Mouse (Mus musculus) monocyte, adult 5-6 weeks (primary cell): ENCODE results near the gene Klhl23. TPM values are rescaled to one million over a fixed set of nuclear protein-coding genes. Genes with fewer than 3 reads are reported as not detected.
A peak's percentile ranks its signal among the peaks of the same experiment; 100 is the strongest.

Experiments
- ATAC-seq: fragments of 153-309, 156-312 bp; replicated peaks from 2 replicates; pipeline ENCODE4 v1.8.0; 2017; ENCODE audit warnings: mild to moderate bottlenecking; ENCODE audit not compliant: low TSS enrichment, insufficient number of reproducible peaks, severe bottlenecking, poor library complexity, low FRiP score
- total RNA-seq: library from RNA; stranded (forward); fragments of 200-1000, 200-491, 200-594 nt; gene quantifications from 3 replicates; pipeline ENCODE4 v1.2.3, GENCODE M21; 2017

Gene Klhl23
- total RNA-seq, 1 experiment from 2014 or later: not detected

GRCm38 (mm10) chr2:69885451-69886305, 63.9 kb downstream of the Klhl23 start, which contains the start of gene Mettl5:
Gene Mettl5, minus strand, starts transcription at chr2:69885615.
- ATAC-seq: peak; percentile 99

Other genes starting within 250 kb of the Klhl23 start
- gene Lrp2, start 235.9 kb upstream of the Klhl23 start, total RNA-seq: not detected in 3 replicates
- 1.6 TPM in 1 of 3 replicates, not detected in the others for gene Bbs5, start 174.8 kb upstream of the Klhl23 start, total RNA-seq
- not detected in 3 replicates for gene Klhl41, start 151.8 kb upstream of the Klhl23 start, total RNA-seq
- gene Fastkd1, start 108.4 kb upstream of the Klhl23 start, total RNA-seq: 3.7 to 6.9 TPM (median 4.7 TPM) in 3 replicates
- gene Ppig, start 99.4 kb upstream of the Klhl23 start, total RNA-seq: 97.7 to 171 TPM (median 114 TPM) in 3 replicates
- 0.29 to 1.6 TPM in 2 of 3 replicates, not detected in the other for gene Ccdc173, start 32.4 kb upstream of the Klhl23 start, total RNA-seq
- gene Phospho2, start 32.3 kb upstream of the Klhl23 start, total RNA-seq: 37.0 to 42.6 TPM (median 39.9 TPM) in 3 replicates
- 366 to 443 TPM (median 393 TPM) in 3 replicates for gene Ssb, start 39.6 kb downstream of the Klhl23 start, total RNA-seq
- 11.0 to 31.6 TPM (median 23.8 TPM) in 3 replicates for gene Mettl5, start 63.7 kb downstream of the Klhl23 start, total RNA-seq
- 45.1 to 118 TPM (median 111 TPM) in 3 replicates for gene Ubr3, start 75.3 kb downstream of the Klhl23 start, total RNA-seq
- gene Myo3b, start 217.2 kb downstream of the Klhl23 start, total RNA-seq: 0.10 to 2.9 TPM (median 1.5 TPM) in 3 replicates